Mouse (Mus musculus): ENCODE measurements around the gene Gucy2g.
"Not testable (repeated sequence)": the region's sequence is repeated elsewhere in the genome, so short reads cannot be mapped to it uniquely, and the experiment has no call there.

Gene Gucy2g

GRCm38 (mm10) chr19:55165183-55165865, 75.7 kb downstream of the Gucy2g start:
- no peak for DNase-seq (ENCODE audit: low spot score in 2 of 2)

- DNase-seq (ENCODE audit: low spot score in 2 of 2) = no peak
Measured at GRCm38 (mm10) chr19:55164162-55164561, 76.9 kb downstream of the Gucy2g start.

- no peak for DNase-seq (ENCODE audit: low spot score in 2 of 2)
Measured at GRCm38 (mm10) chr19:55162271-55162670, 78.8 kb downstream of the Gucy2g start.

GRCm38 (mm10) chr19:55159826-55160225, 81.2 kb downstream of the Gucy2g start:
- DNase-seq (ENCODE audit: low spot score in 2 of 2) = no peak

- DNase-seq (ENCODE audit: low spot score in 2 of 2) = no peak
Measured at GRCm38 (mm10) chr19:55158606-55159005, 82.4 kb downstream of the Gucy2g start.

GRCm38 (mm10) chr19:55157029-55157428, 84.0 kb downstream of the Gucy2g start:
- DNase-seq (ENCODE audit: low spot score in 2 of 2) = no peak

- DNase-seq (ENCODE audit: low spot score in 2 of 2) = no peak
Measured at GRCm38 (mm10) chr19:55152983-55153382, 88.1 kb downstream of the Gucy2g start.

- DNase-seq (ENCODE audit: low spot score in 2 of 2) = not testable (repeated sequence)
Measured at GRCm38 (mm10) chr19:55152274-55152673, 88.8 kb downstream of the Gucy2g start.

GRCm38 (mm10) chr19:55149646-55150045, 91.4 kb downstream of the Gucy2g start:
- no peak for DNase-seq (ENCODE audit: low spot score in 2 of 2)

GRCm38 (mm10) chr19:55148109-55148508, 92.9 kb downstream of the Gucy2g start:
- DNase-seq (ENCODE audit: low spot score in 2 of 2) = no peak

All from spleen, postnatal 36 days (tissue).